ENCODE assay signal across 9 mouse cellular contexts in the genomic region with DNA sequence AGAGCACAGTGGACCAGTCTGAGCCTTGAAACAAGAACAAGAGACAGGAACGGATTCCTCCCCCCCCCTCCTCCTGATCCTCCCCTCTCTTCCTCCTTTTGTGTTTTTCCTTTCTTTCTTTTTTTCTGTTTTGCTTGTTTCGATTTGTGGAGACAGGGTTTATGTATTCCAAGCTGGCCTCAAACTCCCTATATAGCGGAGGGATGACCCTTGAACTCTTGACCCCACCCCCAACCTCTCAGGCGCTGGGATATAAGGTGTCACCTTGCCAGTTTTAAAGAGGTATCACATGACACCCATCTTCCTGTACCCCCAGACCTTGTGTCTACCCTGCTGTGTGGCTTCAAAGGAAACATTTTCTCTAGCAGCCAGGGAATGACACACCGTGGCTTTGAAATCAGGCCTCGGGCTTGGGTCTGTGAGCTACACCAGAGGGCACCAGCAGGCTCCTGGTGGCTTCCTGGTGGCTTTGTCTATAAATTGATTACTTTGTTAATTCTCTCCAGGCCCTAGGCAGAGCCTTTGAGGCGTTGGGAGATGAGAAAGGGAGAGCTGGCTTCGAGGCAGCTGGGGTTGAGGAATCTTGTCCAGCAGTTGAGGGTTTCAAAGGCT. TPM values are rescaled to one million over a fixed set of nuclear protein-coding genes. Genes with fewer than 3 reads are reported as not detected.
A peak's percentile ranks its signal among the peaks of the same experiment; 100 is the strongest.
DNase-seq lines count a peak whose midpoint lies in the region; ATAC-seq and TF ChIP-seq lines count a peak whose summit lies in the region.
"Had no signal": no experiment of that assay in that cellular context is flagged by ENCODE, and none has a peak within 500 bp of the region (broad histone marks: within the 10 kb centered on the region; RNA-seq: fewer than 3 reads in every experiment).

No protein-coding gene starts in this region.

- H3K36me3 ChIP-seq in embryonic facial prominence, embryonic 10.5 days (replicated peaks) = no peaks in the 10 kb centered on the region
- H3K36me3 ChIP-seq in hindbrain, embryonic 15.5 days = no peaks in the 10 kb centered on the region
- no peaks in the 10 kb centered on the region for H3K36me3 ChIP-seq in neural tube, embryonic 14.5 days (ENCODE audit: control insufficient read depth, insufficient read depth, low read length)

- peaks cover 60% of the 10 kb centered on the region for H3K4me1 ChIP-seq in embryonic facial prominence, embryonic 10.5 days
- H3K4me1 ChIP-seq in hindbrain, embryonic 15.5 days (replicated peaks) = peaks cover 45% of the 10 kb centered on the region
- H3K4me1 ChIP-seq in neural tube, embryonic 14.5 days (ENCODE audit: control insufficient read depth, insufficient read depth, low read length) = peaks cover 26% of the 10 kb centered on the region

- DNase-seq in left cerebral cortex, adult 2 months (ENCODE audit: extremely low spot score in 1 of 2, low spot score in 2 of 2) = no peak
- no peak for DNase-seq in left cerebral cortex, postnatal 14 days (ENCODE audit: low spot score in 2 of 2)
- DNase-seq in embryonic facial prominence, embryonic 10.5 days (ENCODE audit: low spot score) = peak; percentile 66
- no peak for DNase-seq in layer of hippocampus, postnatal 14 days (ENCODE audit: low spot score in 2 of 2)
- no peak for DNase-seq in retina, embryonic 14.5 days (ENCODE audit: low spot score)
- DNase-seq in gastrocnemius, adult 18-20 months (ENCODE audit: low spot score) = no peak

- intact Hi-C loops in left cerebral cortex, adult 2 months (cut with DNase I) = no loop called here
- intact Hi-C loops in left cerebral cortex, postnatal 14 days (cut with DNase I) = no loop called here

- 12% methylated on average over 8 of the region's 8 CpGs for WGBS in embryonic facial prominence, embryonic 10.5 days
- 17% methylated on average over 8 of the region's 8 CpGs for WGBS in hindbrain, embryonic 15.5 days
- 13% methylated on average over 8 of the region's 8 CpGs for WGBS in neural tube, embryonic 14.5 days

- ATAC-seq in hindbrain, embryonic 15.5 days (ENCODE audit: low FRiP score, low read depth) = no peak
- no peak for ATAC-seq in neural tube, embryonic 14.5 days (ENCODE audit: low read depth)

- H3K4me2 ChIP-seq in hindbrain, embryonic 15.5 days = peak overlapping the region; percentile 32
- H3K4me2 ChIP-seq in neural tube, embryonic 14.5 days (ENCODE audit: low read depth, low read length) = peak overlapping the region; percentile 7; the same call in 1 of the 2 replicates

- H3K27me3 ChIP-seq in embryonic facial prominence, embryonic 10.5 days (replicated peaks; ENCODE audit: low read depth, poor library complexity, severe bottlenecking) = no peaks in the 10 kb centered on the region
- no peaks in the 10 kb centered on the region for H3K27me3 ChIP-seq in hindbrain, embryonic 15.5 days
- no peaks in the 10 kb centered on the region for H3K27me3 ChIP-seq in neural tube, embryonic 14.5 days (ENCODE audit: control insufficient read depth, insufficient read depth, low read length)
- H3K27me3 ChIP-seq: Patski had no signal

- TF ChIP-seq CTCF in left cerebral cortex, adult 2 months (IDR thresholded peaks at IDR 0.05) = no peak

- H3K9ac ChIP-seq in hindbrain, embryonic 15.5 days = peak overlapping the region; percentile 36; the same call in 1 of the 2 replicates
- H3K9ac ChIP-seq in neural tube, embryonic 14.5 days (replicated peaks; ENCODE audit: low read depth, low read length) = no peak overlapping the region; the same call in 1 of the 2 replicates

- H3K4me3 ChIP-seq in left cerebral cortex, adult 2 months = no peak overlapping the region
- H3K4me3 ChIP-seq in embryonic facial prominence, embryonic 10.5 days = peak overlapping the region; percentile 41
- no peak overlapping the region for H3K4me3 ChIP-seq in hindbrain, embryonic 15.5 days
- H3K4me3 ChIP-seq in neural tube, embryonic 14.5 days (ENCODE audit: low read depth, low read length) = no peak overlapping the region

- H3K9me3 ChIP-seq in embryonic facial prominence, embryonic 10.5 days = peaks cover 5% of the 10 kb centered on the region; the same call in 1 of the 2 replicates
- no peaks in the 10 kb centered on the region for H3K9me3 ChIP-seq in hindbrain, embryonic 15.5 days
- H3K9me3 ChIP-seq in neural tube, embryonic 14.5 days (ENCODE audit: control insufficient read depth, low read length) = no peaks in the 10 kb centered on the region

- H3K27ac ChIP-seq in left cerebral cortex, adult 2 months = peak overlapping the region; percentile 44; the same call in 1 of the 2 replicates
- H3K27ac ChIP-seq in embryonic facial prominence, embryonic 10.5 days (replicated peaks) = peak overlapping the region; percentile 94
- peak overlapping the region; percentile 96 for H3K27ac ChIP-seq in hindbrain, embryonic 15.5 days (replicated peaks)
- peak overlapping the region; percentile 94 for H3K27ac ChIP-seq in neural tube, embryonic 14.5 days (ENCODE audit: low read depth, low read length)

RNA-seq across cellular contexts. Expression of a gene that starts 7.9 kb away (rescaled TPM):
- total RNA-seq in left cerebral cortex, adult 2 months (2021) = 10 to 100 TPM; 22.2 TPM
- 10 to 100 TPM; 49.7 to 52.2 TPM for total RNA-seq in left cerebral cortex, postnatal 14 days (2021)
- 1,061 and 1,072 TPM in 2 replicates for polyA plus RNA-seq in embryonic facial prominence, embryonic 10.5 days (2016; fragmentation: Nextera tagmentation; extraction: Ambion mirVana)
- polyA plus RNA-seq in hindbrain, embryonic 15.5 days (2015; fragmentation: Nextera tagmentation; extraction: Ambion mirVana) = 286 and 303 TPM in 2 replicates
- polyA plus RNA-seq in neural tube, embryonic 14.5 days (2014; fragmentation: Nextera tagmentation; extraction: Ambion mirVana) = 38.7 and 139 TPM in 2 replicates
- total RNA-seq in layer of hippocampus, postnatal 14 days (2021) = 10 to 100 TPM; 41.9 to 58.7 TPM
- 10 to 100 TPM; 37.4 to 70.5 TPM for total RNA-seq in gastrocnemius, adult 18-20 months (2021)

RNA-seq across cellular contexts. Expression of a gene that starts 20.3 kb away (rescaled TPM):
- 10 to 100 TPM; 40.8 to 42.4 TPM for total RNA-seq in left cerebral cortex, adult 2 months (2021)
- total RNA-seq in left cerebral cortex, postnatal 14 days (2021) = 10 to 100 TPM; 40.7 to 47.5 TPM
- polyA plus RNA-seq in embryonic facial prominence, embryonic 10.5 days (2016; fragmentation: Nextera tagmentation; extraction: Ambion mirVana) = 21.4 TPM in 2 replicates
- 43.8 and 49.3 TPM in 2 replicates for polyA plus RNA-seq in hindbrain, embryonic 15.5 days (2015; fragmentation: Nextera tagmentation; extraction: Ambion mirVana)
- polyA plus RNA-seq in neural tube, embryonic 14.5 days (2014; fragmentation: Nextera tagmentation; extraction: Ambion mirVana) = 38.1 and 47.9 TPM in 2 replicates
- 10 to 100 TPM; 30.0 to 31.6 TPM for total RNA-seq in layer of hippocampus, postnatal 14 days (2021)
- total RNA-seq in gastrocnemius, adult 18-20 months (2021) = 1 to 10 TPM; 6.2 to 8.8 TPM

Comparison
In these comparisons a context has a peak if more than half of its experiments do, and no peak if none do; other contexts are left out.
1. H3K27ac ChIP-seq: peak in every context shown above with its lines; median percentile 96 in hindbrain, embryonic 15.5 days; 94 in embryonic facial prominence, embryonic 10.5 days; 94 in neural tube, embryonic 14.5 days; 44 in left cerebral cortex, adult 2 months.